Mouse (Mus musculus) layer of hippocampus, postnatal 36 days (tissue): Measurements from ENCODE around the gene Rgs7bp. TPM values are rescaled to one million over a fixed set of nuclear protein-coding genes. Genes with fewer than 3 reads are reported as not detected.
"Not testable (repeated sequence)": the region's sequence is repeated elsewhere in the genome, so short reads cannot be mapped to it uniquely, and the experiment has no call there.

Experiments
- DNase-seq, 2 experiments: peaks; one replicate each; pipeline ENCODE4 v3.0.0; 2022
- total RNA-seq, 2 experiments: library from RNA; stranded (reverse); gene quantifications; 2 replicates each; pipeline ENCODE4 v1.2.3; 2021

Gene Rgs7bp
- total RNA-seq, 2 experiments from 2014 or later, result 156 to 163 TPM

GRCm38 (mm10) chr13:104931635-104932532, 122.8 kb downstream of the Rgs7bp start:
- no peak for DNase-seq

GRCm38 (mm10) chr13:104930814-104931213, 123.9 kb downstream of the Rgs7bp start:
- no peak for DNase-seq

GRCm38 (mm10) chr13:104918663-104919062, 136.1 kb downstream of the Rgs7bp start:
- DNase-seq, result no peak

GRCm38 (mm10) chr13:104916771-104917170, 138.0 kb downstream of the Rgs7bp start:
- not testable (repeated sequence) for DNase-seq

- no peak for DNase-seq
These were observed 138.6 kb downstream of the Rgs7bp start for GRCm38 (mm10) chr13:104916106-104916505.

- DNase-seq, result no peak
These were observed 140.3 kb downstream of the Rgs7bp start for GRCm38 (mm10) chr13:104914288-104914895.

- not testable (repeated sequence) for DNase-seq
These were observed 143.1 kb downstream of the Rgs7bp start for GRCm38 (mm10) chr13:104911626-104912025.

- not testable (repeated sequence) for DNase-seq
These were observed 143.7 kb downstream of the Rgs7bp start for GRCm38 (mm10) chr13:104911006-104911405.

GRCm38 (mm10) chr13:104908691-104909090, 146.0 kb downstream of the Rgs7bp start:
- no peak for DNase-seq

Other genes with a start within 250 kb of the Rgs7bp start
- 10 to 100 TPM; 18.1 to 18.4 TPM for gene Cwc27, start 237.8 kb downstream of the Rgs7bp start, total RNA-seq
- 1 to 10 TPM in 1 of 2 experiments, under 1 TPM in 1; 0.56 to 1.6 TPM for gene Shisal2b, start 191.0 kb downstream of the Rgs7bp start, total RNA-seq
- gene 4933425L06Rik, start 27.2 kb upstream of the Rgs7bp start, total RNA-seq, result not detected
- 10 to 100 TPM; 17.8 to 19.6 TPM for gene Rnf180, start 239.9 kb upstream of the Rgs7bp start, total RNA-seq